Mouse (Mus musculus) CH12F3 (cell line): ENCODE data around the gene Plb1.

Experiments used
- in situ Hi-C: fragments of 300-500 bp; cut with MboI; formaldehyde crosslinking; loops from 2 replicates; pipeline ENCODE4 v1.14.3; 2020; ENCODE audit warnings: low sequenced_read_pairs

Gene Plb1

DNA sequence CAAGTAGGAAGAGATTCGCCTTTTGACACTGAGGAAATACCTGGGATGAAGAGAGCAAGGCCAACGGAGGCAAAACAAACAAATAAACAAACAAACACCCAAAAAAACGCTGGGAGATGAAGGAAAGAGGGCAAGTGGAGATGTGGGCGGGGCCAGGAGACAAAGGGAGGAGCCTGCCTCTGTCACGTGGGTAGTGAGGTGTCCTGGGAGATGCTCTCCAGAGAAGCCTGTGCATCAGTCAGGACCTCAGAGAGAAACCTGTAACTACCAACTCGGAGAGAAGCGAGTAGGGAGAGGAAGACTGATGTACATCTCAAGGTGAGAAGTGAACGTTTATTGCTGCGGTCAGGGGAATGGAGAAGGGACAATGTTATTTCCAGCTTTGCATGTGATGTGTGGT lies at the start of gene Plb1:
Gene Plb1 (plus strand): TSS at position 235 of the 400 bp plus-strand sequence.
- in situ Hi-C loops = loop anchor here (10.0 kb wide), 1 partner anchor 282 kb away; no protein-coding TSS in a partner anchor

- in situ Hi-C loops = loop anchor here (25.0 kb wide), 1 partner anchor 596 kb away; the partner anchor contains the start of gene Mrpl33
These were observed 49.5 kb upstream of the Plb1 start for GRCm38 (mm10) chr5:32182885-32183629.

DNA sequence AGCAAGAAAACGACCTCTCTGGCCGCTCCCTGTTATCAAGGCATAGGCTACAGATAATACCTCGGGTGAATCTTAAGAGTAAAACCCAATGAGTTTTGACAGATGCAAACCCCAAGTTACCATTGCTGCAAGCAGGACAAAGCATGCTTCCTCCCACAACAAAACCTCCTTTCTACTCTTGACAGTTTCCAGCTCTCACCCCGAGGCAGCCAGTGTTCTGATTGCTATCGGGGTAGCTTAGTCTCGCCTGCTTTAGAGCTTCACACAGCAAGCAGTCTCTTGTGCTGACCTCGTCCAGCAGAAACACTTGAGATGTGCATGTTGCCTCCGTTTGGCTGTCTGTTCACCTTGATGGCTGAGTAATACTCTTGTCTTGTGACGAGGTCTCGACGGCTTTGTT lies 44.8 kb upstream of the Plb1 start:
- in situ Hi-C loops = loop anchor here (25.0 kb wide), 1 partner anchor 600 kb away; the partner anchor contains the start of gene Mrpl33

DNA sequence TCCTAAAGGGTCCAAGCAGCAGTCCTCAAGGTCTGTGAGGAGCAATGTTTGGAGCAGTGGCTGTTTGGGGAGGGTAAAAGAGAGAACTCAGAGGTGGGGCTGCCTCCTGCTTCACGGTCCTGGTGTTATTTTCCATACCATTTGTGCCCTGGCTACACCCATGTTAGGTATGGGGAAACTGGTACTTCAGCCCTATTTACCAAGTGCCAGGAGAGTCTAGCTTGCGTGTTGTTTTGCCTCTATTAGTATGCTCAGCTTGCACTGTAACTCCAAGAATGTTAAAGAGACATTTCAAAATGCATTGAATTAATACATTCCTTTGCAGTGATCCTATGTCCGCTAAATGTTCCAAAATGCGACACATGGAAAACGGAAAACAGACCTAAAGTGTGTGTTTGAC lies 41.2 kb upstream of the Plb1 start:
- in situ Hi-C loops = loop anchor here (25.0 kb wide), 1 partner anchor 604 kb away; the partner anchor contains the start of gene Mrpl33

DNA sequence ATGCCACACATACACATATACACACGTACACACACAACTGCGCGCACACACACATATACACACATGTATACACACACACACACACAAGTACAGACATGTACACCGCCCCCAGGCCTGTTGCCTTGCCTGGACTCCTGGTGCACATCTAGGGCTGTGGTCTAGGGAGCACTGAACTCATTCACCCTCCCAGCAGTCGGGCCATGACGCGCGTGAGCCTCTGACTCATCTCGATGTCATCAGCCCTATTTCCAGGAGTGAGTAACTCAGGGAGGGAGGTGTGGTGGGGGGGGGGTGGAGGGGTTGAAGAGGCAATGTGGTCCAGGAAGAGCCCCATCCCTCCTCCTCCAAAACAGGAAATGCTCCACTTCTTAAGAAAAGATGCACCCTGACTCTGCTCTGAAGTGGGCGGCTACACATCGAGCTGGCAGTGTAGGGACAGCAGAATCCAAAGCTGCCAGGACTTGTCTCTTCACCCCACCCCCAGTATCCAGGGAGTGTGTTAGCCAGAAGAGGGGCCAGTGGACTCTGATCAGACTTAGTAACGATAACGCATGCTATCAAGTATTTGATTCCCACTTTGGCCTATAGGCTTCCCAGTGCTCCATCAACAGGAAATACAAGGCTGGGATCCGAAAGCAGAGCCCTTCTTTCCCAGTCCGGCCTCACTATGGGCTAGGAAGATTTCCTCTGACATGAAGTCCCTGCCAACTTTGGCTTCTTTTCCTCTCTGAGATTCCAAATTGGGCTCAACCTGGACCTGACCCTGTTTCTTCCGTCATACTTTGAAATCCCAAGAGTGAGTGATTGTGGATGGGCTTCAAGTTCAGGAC lies 40.3 kb upstream of the Plb1 start:
- in situ Hi-C loops = loop anchor here (25.0 kb wide), 1 partner anchor 605 kb away; the partner anchor contains the start of gene Mrpl33

GRCm38 (mm10) chr5:32194236-32194635 lies 38.3 kb upstream of the Plb1 start:
- in situ Hi-C loops = loop anchor here (25.0 kb wide), 1 partner anchor 607 kb away; the partner anchor contains the start of gene Mrpl33

DNA sequence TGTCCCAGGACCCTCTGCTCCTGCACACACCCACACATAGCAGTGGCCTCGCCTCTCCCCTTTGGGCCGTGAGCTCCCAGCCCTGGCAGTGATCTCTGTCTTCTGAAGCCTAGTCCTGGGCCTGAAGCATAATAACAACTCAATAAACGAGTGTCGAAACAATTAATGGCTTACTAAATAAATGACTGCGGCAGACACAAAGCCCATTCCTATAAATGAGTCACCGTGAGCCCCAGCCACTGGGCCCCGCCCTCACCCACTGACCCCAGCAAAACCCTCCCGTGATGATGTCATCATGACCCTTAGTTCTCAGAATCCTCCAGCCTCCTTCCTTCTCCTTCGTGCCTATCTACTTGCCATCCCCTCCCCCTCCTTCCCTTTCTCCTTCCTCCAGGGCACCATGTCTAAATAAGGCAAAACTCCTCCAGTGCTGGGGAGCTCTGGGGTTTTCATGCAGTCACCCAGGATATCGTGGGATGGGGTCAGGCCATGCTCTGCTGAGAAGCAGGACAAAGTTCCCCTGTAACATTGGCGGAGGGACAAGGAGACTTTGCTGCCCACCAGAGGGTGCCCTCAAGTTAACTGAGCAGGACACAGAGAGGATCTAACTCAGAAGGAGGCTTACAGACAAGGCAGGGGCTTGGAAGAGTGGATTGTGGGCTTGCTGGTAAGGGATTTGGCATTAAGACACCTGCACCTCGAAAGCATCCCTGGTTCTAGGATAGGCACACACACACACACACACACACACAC lies 36.5 kb upstream of the Plb1 start:
- in situ Hi-C loops = loop anchor here (25.0 kb wide), 1 partner anchor 609 kb away; the partner anchor contains the start of gene Mrpl33

DNA sequence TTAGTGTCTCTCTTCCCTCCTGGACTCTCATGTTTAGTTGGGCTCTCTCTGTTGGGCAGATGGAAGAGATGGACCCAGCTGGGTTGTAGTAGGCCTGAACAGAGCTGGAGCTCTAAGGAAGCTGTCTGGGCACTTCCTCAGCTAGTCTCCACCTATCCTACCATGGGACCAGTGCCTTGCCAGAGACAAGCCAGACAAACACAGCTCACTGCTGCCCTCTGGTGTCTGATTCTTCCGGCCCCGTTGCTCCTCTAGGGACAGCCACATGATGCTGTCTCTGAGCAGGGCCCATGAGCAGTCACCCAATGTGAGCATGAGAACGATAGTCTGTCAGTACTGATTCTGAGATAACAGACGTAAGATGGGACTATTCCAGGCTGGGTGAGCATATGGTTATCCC lies 34.8 kb upstream of the Plb1 start:
- in situ Hi-C loops = loop anchor here (25.0 kb wide), 1 partner anchor 610 kb away; the partner anchor contains the start of gene Mrpl33

- in situ Hi-C loops = loop anchor here (25.0 kb wide), 1 partner anchor 612 kb away; the partner anchor contains the start of gene Mrpl33
These were observed 33.4 kb upstream of the Plb1 start for GRCm38 (mm10) chr5:32199136-32199535.

DNA sequence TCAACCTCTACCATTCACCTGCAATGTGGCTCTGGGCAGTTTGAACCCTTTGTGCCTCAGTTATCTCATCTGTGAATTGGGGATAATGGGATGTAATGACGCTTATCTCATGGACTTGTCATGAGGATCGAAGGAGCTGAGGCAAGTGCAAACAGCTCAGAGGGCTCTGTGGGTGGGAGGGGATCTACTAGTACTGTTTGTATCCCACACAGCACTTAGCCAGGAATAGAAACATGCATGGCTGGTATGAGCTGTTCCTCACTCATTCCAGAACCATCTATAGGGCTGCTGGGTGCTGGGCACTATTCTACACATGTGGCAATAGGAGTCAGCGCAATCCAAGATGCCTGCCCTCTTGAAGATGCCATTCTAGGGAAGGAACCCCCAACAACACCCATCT lies 32.9 kb upstream of the Plb1 start:
- in situ Hi-C loops = loop anchor here (25.0 kb wide), 1 partner anchor 612 kb away; the partner anchor contains the start of gene Mrpl33

GRCm38 (mm10) chr5:32204653-32205052 lies 27.9 kb upstream of the Plb1 start:
- in situ Hi-C loops = no loop called here

DNA sequence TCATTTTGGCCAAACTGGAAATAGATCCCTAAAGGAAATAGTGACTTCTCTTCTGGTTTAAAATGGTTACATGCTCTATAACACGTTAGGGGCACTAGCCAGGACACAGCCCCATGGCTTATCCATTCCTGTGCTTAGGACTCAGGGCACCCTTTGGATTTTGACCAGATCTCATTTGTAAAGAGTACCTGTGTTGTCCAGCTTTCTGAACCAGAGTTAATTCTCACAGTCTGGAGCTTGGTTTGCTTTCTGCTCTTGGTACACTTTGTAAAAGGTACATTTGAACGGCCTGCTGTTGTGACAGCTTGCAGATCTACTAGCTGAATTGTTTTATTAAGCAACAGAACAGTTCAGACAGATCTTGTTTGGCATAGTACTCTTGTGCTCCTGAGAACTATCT lies 25.8 kb upstream of the Plb1 start:
- in situ Hi-C loops = no loop called here

- in situ Hi-C loops = no loop called here
These were observed 24.0 kb upstream of the Plb1 start for GRCm38 (mm10) chr5:32208460-32208859.

GRCm38 (mm10) chr5:32211011-32211410 lies 21.5 kb upstream of the Plb1 start:
- in situ Hi-C loops = no loop called here

GRCm38 (mm10) chr5:32213746-32214145 lies 18.8 kb upstream of the Plb1 start:
- in situ Hi-C loops = no loop called here

DNA sequence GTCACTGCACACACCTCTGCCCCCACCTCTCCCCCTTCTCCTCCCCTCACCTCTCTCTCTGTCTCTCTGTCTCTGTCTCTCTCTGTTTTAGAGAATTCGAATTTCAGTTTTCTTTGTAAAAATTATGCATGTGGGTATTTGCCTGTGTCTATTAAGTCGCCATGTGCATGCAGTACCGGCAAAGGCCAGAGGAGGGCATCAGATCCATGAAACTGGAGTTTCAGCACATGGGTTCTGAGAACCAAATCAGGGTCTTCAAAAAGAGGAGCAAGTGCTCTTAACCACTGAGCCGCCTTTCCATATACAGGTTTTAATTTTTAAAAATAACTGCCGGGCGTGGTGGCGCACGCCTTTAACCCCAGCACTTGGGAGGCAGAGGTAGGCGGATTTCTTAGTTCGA lies 17.0 kb upstream of the Plb1 start:
- in situ Hi-C loops = no loop called here

DNA sequence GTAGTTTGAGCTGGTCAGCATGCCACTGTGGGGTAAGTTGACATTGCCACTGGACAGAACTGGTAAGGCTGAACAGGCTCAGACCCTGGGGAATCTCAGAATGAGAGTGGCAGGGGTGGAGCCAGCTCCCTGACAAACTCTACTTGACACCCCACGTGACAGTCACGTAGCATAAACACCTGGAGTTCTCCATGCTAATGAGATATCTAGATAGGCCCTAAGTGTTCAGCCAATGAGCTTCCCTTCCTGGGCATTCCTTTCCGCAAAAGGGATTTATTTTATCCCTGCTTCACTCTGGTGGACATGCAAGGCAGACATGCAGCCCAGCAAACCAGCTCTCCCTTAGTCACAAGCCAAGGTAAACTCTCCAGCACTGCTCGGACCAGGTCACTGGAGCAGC lies 16.0 kb upstream of the Plb1 start:
- in situ Hi-C loops = no loop called here

GRCm38 (mm10) chr5:32217477-32217876 lies 15.0 kb upstream of the Plb1 start:
- in situ Hi-C loops = no loop called here

GRCm38 (mm10) chr5:32230372-32230771 lies 2.1 kb upstream of the Plb1 start:
- in situ Hi-C loops = loop anchor here (10.0 kb wide), 1 partner anchor 284 kb away; no protein-coding TSS in a partner anchor

DNA sequence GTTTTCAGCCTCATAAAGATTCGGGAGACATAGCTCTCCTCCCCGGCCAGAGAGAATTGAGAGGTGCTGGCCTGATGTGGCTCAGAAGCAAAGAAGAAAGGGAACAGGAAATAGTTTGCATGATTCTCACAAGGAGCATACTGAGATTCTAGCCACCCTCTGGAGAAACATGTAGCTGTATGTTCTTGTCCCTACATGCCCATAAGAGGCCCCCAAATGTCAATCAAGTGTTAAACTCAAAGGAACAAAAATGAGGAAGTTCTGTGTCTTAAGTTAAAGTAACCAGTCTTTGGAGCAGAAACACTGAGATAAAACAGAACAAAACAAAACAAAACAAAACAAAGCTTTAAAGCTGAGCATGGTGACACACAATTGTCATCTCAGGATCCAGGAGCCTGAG lies 6.8 kb downstream of the Plb1 start:
- in situ Hi-C loops = loop anchor here (10.0 kb wide), 1 partner anchor 275 kb away; no protein-coding TSS in a partner anchor
